Mouse (Mus musculus): ENCODE results near the gene Zmiz2. TPM values are rescaled to one million over a fixed set of nuclear protein-coding genes. Genes with fewer than 3 reads are reported as not detected.
"Not testable (repeated sequence)": the region's sequence is repeated elsewhere in the genome, so short reads cannot be mapped to it uniquely, and the experiment has no call there.

The Zmiz2 gene
- polyA plus RNA-seq, 1 experiment from 2014 or later, result 12.4 TPM

DNA sequence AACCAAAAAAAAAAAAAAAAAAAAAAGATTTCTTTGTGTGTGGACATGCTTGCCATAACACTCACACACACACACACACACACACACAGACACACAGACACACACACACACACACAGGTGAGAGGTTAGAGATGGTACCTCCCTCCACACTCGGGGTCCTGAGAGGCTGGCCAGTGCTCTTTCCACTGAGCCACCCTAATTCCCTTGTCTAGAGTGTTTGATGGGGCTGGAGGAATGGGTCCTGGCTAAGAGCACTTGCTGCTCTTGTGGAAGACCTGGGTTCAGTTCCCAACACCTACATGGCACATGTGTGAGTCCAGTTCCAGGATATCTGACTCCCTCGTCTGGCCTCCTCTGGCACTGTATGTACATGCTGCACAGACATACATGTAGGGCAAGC is 48.8 kb downstream of the Zmiz2 start:
- Histone ChIP-seq H3K27ac (no peak overlapping the region), H3K4me3 (no peak overlapping the region), H3K9ac (no peak overlapping the region), H3K4me2 (no peak overlapping the region), H3K36me3 (peaks cover 67% of the 10 kb centered on the region), H3K27me3 (no peaks in the 10 kb centered on the region), H3K4me1 (0 out of 2 replicates have a peak, but pooled peaks cover 2% of the 10 kb centered on the region), H3K9me3 (no peaks in the 10 kb centered on the region; the same call in 1 of the 2 replicates)
- WGBS, result 93% methylated on average over 2 of the region's 2 CpGs
- no peak for ATAC-seq (ENCODE audit: insufficient number of reproducible peaks, insufficient read depth, low FRiP score, low TSS enrichment, low read depth)

DNA sequence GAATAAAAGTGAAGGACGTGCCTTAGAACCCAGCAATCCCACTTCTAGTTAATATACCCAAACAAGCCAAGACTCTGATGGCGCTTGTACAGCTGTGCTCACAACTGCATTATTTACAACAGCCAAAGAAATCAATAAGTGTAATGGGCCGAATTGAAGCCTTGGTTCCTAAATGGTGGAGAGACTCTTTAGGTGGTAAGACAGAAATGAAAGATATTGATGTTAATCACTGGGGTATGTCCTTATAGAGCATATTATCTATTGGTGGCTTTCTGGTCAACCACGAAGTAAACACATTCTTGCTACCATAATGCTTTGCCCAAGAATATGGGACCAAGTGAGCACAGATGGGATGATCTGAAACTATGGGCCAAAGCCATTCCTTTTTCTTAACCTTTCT is 51.3 kb downstream of the Zmiz2 start:
- Histone ChIP-seq H3K9ac (no peak overlapping the region), H3K27ac (no peak overlapping the region), H3K36me3 (peaks cover 43% of the 10 kb centered on the region), H3K4me2 (no peak overlapping the region), H3K4me1 (peaks cover 7% of the 10 kb centered on the region), H3K27me3 (no peaks in the 10 kb centered on the region), H3K4me3 (no peak overlapping the region), H3K9me3 (no peaks in the 10 kb centered on the region; the same call in 1 of the 2 replicates)
- ATAC-seq (ENCODE audit: insufficient number of reproducible peaks, insufficient read depth, low FRiP score, low TSS enrichment, low read depth), result no peak
- 95% methylated on average over 4 of the region's 4 CpGs for WGBS

DNA sequence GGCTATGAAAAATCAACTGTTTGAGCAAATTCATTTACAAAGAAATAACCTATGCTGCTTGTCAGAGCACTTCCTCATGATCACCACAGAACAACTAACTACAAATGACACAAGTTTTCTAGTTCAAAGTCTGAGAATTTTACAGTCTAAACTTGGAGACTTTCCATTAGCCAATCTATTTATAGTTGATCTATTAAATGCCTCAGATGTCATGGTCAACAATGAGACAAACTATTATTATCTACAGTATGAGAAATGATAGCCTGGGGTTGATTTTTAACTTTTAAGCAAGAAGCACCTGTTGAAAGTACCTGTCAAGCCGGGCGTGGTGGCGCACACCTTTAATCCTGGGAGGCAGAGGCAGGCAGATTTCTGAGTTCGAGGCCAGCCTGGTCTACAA is 53.7 kb downstream of the Zmiz2 start:
- H3K4me1 ChIP-seq, result peaks cover 7% of the 10 kb centered on the region
- H3K4me3 ChIP-seq, result no peak overlapping the region
- ATAC-seq (ENCODE audit: insufficient number of reproducible peaks, insufficient read depth, low FRiP score, low TSS enrichment, low read depth), result no peak
- no peak overlapping the region for H3K27ac ChIP-seq
- H3K4me2 ChIP-seq, result peak overlapping the region; percentile 71; the same call in 1 of the 2 replicates
- no peak overlapping the region for H3K9ac ChIP-seq
- H3K27me3 ChIP-seq, result no peaks in the 10 kb centered on the region
- WGBS, result 98% methylated on average over 4 of the region's 4 CpGs
- no peaks in the 10 kb centered on the region; the same call in 1 of the 2 replicates for H3K9me3 ChIP-seq
- peaks cover 22% of the 10 kb centered on the region for H3K36me3 ChIP-seq

DNA sequence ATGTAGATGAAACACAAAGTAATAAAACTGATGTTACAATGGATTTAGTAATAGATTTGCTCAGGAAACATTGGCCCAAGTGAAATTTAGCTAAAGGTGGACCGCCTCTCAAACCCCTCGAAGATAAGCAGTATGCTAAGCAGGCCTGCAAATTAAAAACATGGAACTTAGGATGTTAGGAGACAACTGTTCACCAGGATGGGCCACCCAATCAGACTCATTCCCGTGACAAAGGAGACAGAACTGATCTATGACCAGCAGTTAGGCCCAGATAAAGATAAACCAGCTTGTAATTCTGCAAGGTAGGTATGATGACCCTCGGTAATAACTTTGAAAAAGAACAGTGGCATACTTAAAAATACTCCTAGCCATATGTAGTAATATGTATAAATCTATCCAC is 54.2 kb downstream of the Zmiz2 start:
- WGBS, result 57% methylated on average over 4 of the region's 4 CpGs
- peak overlapping the region; percentile 66 for H3K4me3 ChIP-seq
- no peak for ATAC-seq (ENCODE audit: insufficient number of reproducible peaks, insufficient read depth, low FRiP score, low TSS enrichment, low read depth)
- peaks cover 7% of the 10 kb centered on the region for H3K4me1 ChIP-seq
- peak overlapping the region; percentile 71 for H3K4me2 ChIP-seq
- peak overlapping the region; percentile 94; the same call in 1 of the 2 replicates for H3K27ac ChIP-seq
- peak overlapping the region; percentile 86 for H3K9ac ChIP-seq
- H3K27me3 ChIP-seq, result no peaks in the 10 kb centered on the region
- H3K36me3 ChIP-seq, result peaks cover 16% of the 10 kb centered on the region
- H3K9me3 ChIP-seq, result no peaks in the 10 kb centered on the region; the same call in 1 of the 2 replicates

- peak overlapping the region; percentile 66 for H3K4me3 ChIP-seq
- under 1% methylated on average over 10 of the region's 10 CpGs for WGBS
- H3K4me1 ChIP-seq, result peaks cover 7% of the 10 kb centered on the region
- H3K27ac ChIP-seq, result peak overlapping the region; percentile 94
- H3K36me3 ChIP-seq, result peaks cover 11% of the 10 kb centered on the region
- H3K9me3 ChIP-seq, result no peaks in the 10 kb centered on the region; the same call in 1 of the 2 replicates
- peak overlapping the region; percentile 86 for H3K9ac ChIP-seq
- H3K27me3 ChIP-seq, result no peaks in the 10 kb centered on the region
- H3K4me2 ChIP-seq, result peak overlapping the region; percentile 71
- ATAC-seq (ENCODE audit: insufficient number of reproducible peaks, insufficient read depth, low FRiP score, low TSS enrichment, low read depth), result no peak
Measured at GRCm38 (mm10) chr11:6443727-6444076, 54.8 kb downstream of the Zmiz2 start.

GRCm38 (mm10) chr11:6444077-6444853 is 55.4 kb downstream of the Zmiz2 start, which contains the start of gene H2afv:
H2afv (minus strand) TSS chr11:6444443.
- under 1% methylated on average over 80 of the region's 80 CpGs for WGBS
- H3K9ac ChIP-seq, result peak within 1 kb of the TSS; percentile 86
- H3K27ac ChIP-seq, result peak within 1 kb of the TSS; percentile 94
- peak within 1 kb of the TSS; percentile 71 for H3K4me2 ChIP-seq
- H3K4me1 ChIP-seq, result peaks cover 7% of the 10 kb centered on the region
- H3K27me3 ChIP-seq, result no peaks in the 10 kb centered on the region
- peak within 1 kb of the TSS; percentile 66 for H3K4me3 ChIP-seq
- peaks cover 9% of the 10 kb centered on the region for H3K36me3 ChIP-seq
- no peaks in the 10 kb centered on the region; the same call in 1 of the 2 replicates for H3K9me3 ChIP-seq
- ATAC-seq (ENCODE audit: insufficient number of reproducible peaks, insufficient read depth, low FRiP score, low TSS enrichment, low read depth), result peak; percentile 100

- H3K27ac ChIP-seq, result peak overlapping the region; percentile 84; the same call in 1 of the 2 replicates
- no peaks in the 10 kb centered on the region for H3K27me3 ChIP-seq
- H3K4me1 ChIP-seq, result peaks cover 7% of the 10 kb centered on the region
- 85% methylated on average over 4 of the region's 4 CpGs for WGBS
- no peak for ATAC-seq (ENCODE audit: insufficient number of reproducible peaks, insufficient read depth, low FRiP score, low TSS enrichment, low read depth)
- peaks cover 9% of the 10 kb centered on the region for H3K36me3 ChIP-seq
- H3K4me3 ChIP-seq, result no peak overlapping the region
- H3K9ac ChIP-seq, result no peak overlapping the region
- H3K9me3 ChIP-seq, result no peaks in the 10 kb centered on the region; the same call in 1 of the 2 replicates
- H3K4me2 ChIP-seq, result peak overlapping the region; percentile 62; the same call in 1 of the 2 replicates
Measured at GRCm38 (mm10) chr11:6445441-6445840, 56.6 kb downstream of the Zmiz2 start.

GRCm38 (mm10) chr11:6445951-6446350 is 57.1 kb downstream of the Zmiz2 start:
- Histone ChIP-seq H3K36me3 (peaks cover 6% of the 10 kb centered on the region), H3K4me1 (peaks cover 7% of the 10 kb centered on the region), H3K4me3 (no peak overlapping the region), H3K9me3 (no peaks in the 10 kb centered on the region; the same call in 1 of the 2 replicates), H3K27ac (no peak overlapping the region), H3K9ac (no peak overlapping the region), H3K4me2 (no peak overlapping the region), H3K27me3 (no peaks in the 10 kb centered on the region)
- 89% methylated on average over 7 of the region's 7 CpGs for WGBS
- ATAC-seq (ENCODE audit: insufficient number of reproducible peaks, insufficient read depth, low FRiP score, low TSS enrichment, low read depth), result no peak

DNA sequence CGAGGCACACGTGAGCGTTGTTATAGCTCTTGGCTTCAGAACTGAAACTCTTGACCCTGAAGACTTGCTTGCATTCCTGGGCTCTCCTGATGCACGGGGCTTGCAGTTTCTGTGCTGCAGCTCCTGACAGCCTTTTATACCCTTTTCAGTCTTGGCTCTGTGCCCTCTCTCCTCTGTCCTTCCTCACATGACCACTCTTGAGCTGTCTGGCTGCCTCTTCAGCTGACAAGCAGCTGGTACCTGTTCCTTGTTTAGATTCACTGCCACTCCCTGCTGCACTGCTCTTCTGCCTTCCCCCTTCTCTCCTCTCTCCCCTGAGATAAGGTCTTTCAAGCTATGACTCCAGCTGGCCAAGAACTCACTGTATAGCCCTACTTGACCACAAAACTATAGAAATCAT is 58.6 kb downstream of the Zmiz2 start:
- H3K36me3 ChIP-seq, result no peaks in the 10 kb centered on the region
- ATAC-seq (ENCODE audit: insufficient number of reproducible peaks, insufficient read depth, low FRiP score, low TSS enrichment, low read depth), result no peak
- H3K4me1 ChIP-seq, result peaks cover 7% of the 10 kb centered on the region

GRCm38 (mm10) chr11:6448155-6448554 is 59.3 kb downstream of the Zmiz2 start:
- ATAC-seq (ENCODE audit: insufficient number of reproducible peaks, insufficient read depth, low FRiP score, low TSS enrichment, low read depth); H3K4me1 ChIP-seq; H3K4me3 ChIP-seq; H3K27me3 ChIP-seq; H3K4me2 ChIP-seq; H3K36me3 ChIP-seq; H3K27ac ChIP-seq; H3K9me3 ChIP-seq; H3K9ac ChIP-seq: not testable (repeated sequence)
- WGBS, result 91% methylated on average over 5 of the region's 5 CpGs

More for the DNA sequence above, 58.6 kb downstream of the Zmiz2 start:
- H3K4me3 ChIP-seq, result no peak overlapping the region
- H3K27ac ChIP-seq, result no peak overlapping the region
- no peaks in the 10 kb centered on the region for H3K9me3 ChIP-seq
- no peak overlapping the region for H3K9ac ChIP-seq
- no peak overlapping the region for H3K4me2 ChIP-seq
- H3K27me3 ChIP-seq, result no peaks in the 10 kb centered on the region
- 89% methylated on average over 4 of the region's 4 CpGs for WGBS
